In the genomic region with DNA sequence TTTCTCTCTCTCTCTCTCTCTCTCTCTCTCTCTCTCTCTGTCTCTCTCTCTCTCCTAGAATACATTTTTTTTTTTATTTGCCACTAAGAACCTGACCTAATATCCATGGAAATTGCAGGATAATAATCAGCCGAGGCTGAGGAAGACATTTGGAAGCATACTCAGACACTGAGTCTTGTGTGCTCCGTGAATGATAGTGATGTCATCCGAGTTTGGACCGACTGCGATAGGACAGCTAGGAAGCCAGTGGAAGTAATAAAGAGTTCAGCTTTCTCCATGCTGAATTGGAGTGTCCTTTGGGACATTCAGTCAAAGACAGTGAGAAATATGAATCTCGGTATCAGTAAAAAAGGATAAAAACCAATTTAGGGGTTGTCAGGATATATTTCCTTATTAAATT, we compare ENCODE assay signal across 25 mouse cellular contexts.
DNase-seq lines count a peak whose midpoint lies in the region; ATAC-seq and TF ChIP-seq lines count a peak whose summit lies in the region.
"Had no signal": no experiment of that assay in that cellular context is flagged by ENCODE, and none has a peak within 500 bp of the region (broad histone marks: within the 10 kb centered on the region; RNA-seq: fewer than 3 reads in every experiment).

No protein-coding gene starts in this region.

- no peak for TF ChIP-seq CTCF in gastrocnemius, adult 2 months (IDR thresholded peaks at IDR 0.05)
- TF ChIP-seq CTCF in lung, postnatal 0 days (IDR thresholded peaks at IDR 0.05): no peak

- 0 out of 2 replicates have a peak, but pooled peaks have one; percentile 17 for ATAC-seq in lung, postnatal 0 days
- ATAC-seq in activated CD4-positive, CD25-positive, alpha-beta regulatory T cell, adult 4 months: no peak
- ATAC-seq: inflammation-experienced regulatory T-cells, adult 6 months; intestine, embryonic 16.5 days; Patski had no signal

- H3K9me3 ChIP-seq in lung, postnatal 0 days (ENCODE audit: low read length): no peaks in the 10 kb centered on the region
- H3K9me3 ChIP-seq: embryonic facial prominence, embryonic 15.5 days; forebrain, embryonic 12.5 days; forebrain, embryonic 15.5 days; G1E; heart, embryonic 12.5 days; heart, embryonic 15.5 days; hindbrain, embryonic 12.5 days; hindbrain, embryonic 15.5 days had no signal

- no peak overlapping the region for H3K4me3 ChIP-seq in gastrocnemius, adult 2 months
- H3K4me3 ChIP-seq in lung, postnatal 0 days (ENCODE audit: low read depth, low read length): no peak overlapping the region
- H3K4me3 ChIP-seq: embryonic facial prominence, embryonic 15.5 days; erythroblast, embryonic 14.5 days; forebrain, embryonic 12.5 days; forebrain, embryonic 15.5 days; heart, embryonic 12.5 days; heart, embryonic 15.5 days; hindbrain, embryonic 12.5 days; hindbrain, embryonic 15.5 days had no signal

- H3K36me3 ChIP-seq in lung, postnatal 0 days (ENCODE audit: insufficient read depth, low read length): no peaks in the 10 kb centered on the region
- H3K36me3 ChIP-seq: embryonic facial prominence, embryonic 15.5 days; forebrain, embryonic 12.5 days; forebrain, embryonic 15.5 days; G1E; heart, embryonic 12.5 days; heart, embryonic 15.5 days; hindbrain, embryonic 12.5 days; hindbrain, embryonic 15.5 days had no signal

- H3K27me3 ChIP-seq in lung, postnatal 0 days (replicated peaks; ENCODE audit: insufficient read depth, low read length): no peaks in the 10 kb centered on the region
- H3K27me3 ChIP-seq: CH12.LX; embryonic facial prominence, embryonic 15.5 days; forebrain, embryonic 12.5 days; forebrain, embryonic 15.5 days; heart, embryonic 12.5 days; heart, embryonic 15.5 days; hindbrain, embryonic 12.5 days; hindbrain, embryonic 15.5 days; Patski had no signal

- H3K4me1 ChIP-seq in lung, postnatal 0 days (ENCODE audit: insufficient read depth, low read depth, low read length): no peaks in the 10 kb centered on the region
- H3K4me1 ChIP-seq: forebrain, embryonic 12.5 days; forebrain, embryonic 15.5 days; heart, embryonic 12.5 days; heart, embryonic 15.5 days; hindbrain, embryonic 12.5 days; hindbrain, embryonic 15.5 days had no signal

- 81% methylated on average over 6 of the region's 6 CpGs for WGBS in lung, postnatal 0 days

- intact Hi-C loops in gastrocnemius, adult 2 months (cut with DNase I): no loop called here

- H3K9ac ChIP-seq in lung, postnatal 0 days (replicated peaks; ENCODE audit: low read depth): no peak overlapping the region
- H3K9ac ChIP-seq: embryonic facial prominence, embryonic 15.5 days; forebrain, embryonic 12.5 days; forebrain, embryonic 15.5 days; heart, embryonic 12.5 days; heart, embryonic 15.5 days; hindbrain, embryonic 12.5 days; hindbrain, embryonic 15.5 days had no signal

- no peak overlapping the region for H3K4me2 ChIP-seq in lung, postnatal 0 days (replicated peaks; ENCODE audit: low read depth, low read length)
- H3K4me2 ChIP-seq: embryonic facial prominence, embryonic 15.5 days; forebrain, embryonic 12.5 days; forebrain, embryonic 15.5 days; heart, embryonic 12.5 days; heart, embryonic 15.5 days; hindbrain, embryonic 12.5 days; hindbrain, embryonic 15.5 days had no signal

- no peak for TF ChIP-seq EP300 in lung, postnatal 0 days (IDR thresholded peaks at IDR 0.05)

- peak overlapping the region; percentile 43; the same call in 1 of the 2 replicates for H3K27ac ChIP-seq in gastrocnemius, adult 2 months
- H3K27ac ChIP-seq in lung, postnatal 0 days (ENCODE audit: low read length): no peak overlapping the region
- H3K27ac ChIP-seq: embryonic facial prominence, embryonic 15.5 days; forebrain, embryonic 12.5 days; forebrain, embryonic 15.5 days; heart, embryonic 15.5 days; hindbrain, embryonic 12.5 days; hindbrain, embryonic 15.5 days had no signal

- no peak for DNase-seq in gastrocnemius, adult 2 months
- no peak for DNase-seq in gastrocnemius, adult 18-20 months (ENCODE audit: low spot score)
- DNase-seq in lung, postnatal 0 days (ENCODE audit: low spot score): no peak
- DNase-seq in lung, postnatal 4 days: no peak
- peak; percentile 37 for DNase-seq in skeletal muscle tissue, adult 2 months (ENCODE audit: low read depth, low spot score)
- DNase-seq: B cell, adult 2 months; cerebellum, adult 11-12 months; cerebellum, adult 8-10 months; heart, postnatal 14 days; kidney, adult 18-20 months; kidney, adult 9 months had no signal
